Mouse (Mus musculus): Measurements from ENCODE around the gene Rsc1a1. TPM values are rescaled to one million over a fixed set of nuclear protein-coding genes. Genes with fewer than 3 reads are reported as not detected.

Rsc1a1 gene
- 1 to 10 TPM; 3.6 to 5.1 TPM for total RNA-seq (2021)
- long read RNA-seq, experiment 1, partial matches to known transcripts = 0 of 2 reads
- long read RNA-seq, experiment 1, other reads (novel, unspliced or antisense) = 0 of 2 reads
- long read RNA-seq, experiment 2 = 0 reads

DNA sequence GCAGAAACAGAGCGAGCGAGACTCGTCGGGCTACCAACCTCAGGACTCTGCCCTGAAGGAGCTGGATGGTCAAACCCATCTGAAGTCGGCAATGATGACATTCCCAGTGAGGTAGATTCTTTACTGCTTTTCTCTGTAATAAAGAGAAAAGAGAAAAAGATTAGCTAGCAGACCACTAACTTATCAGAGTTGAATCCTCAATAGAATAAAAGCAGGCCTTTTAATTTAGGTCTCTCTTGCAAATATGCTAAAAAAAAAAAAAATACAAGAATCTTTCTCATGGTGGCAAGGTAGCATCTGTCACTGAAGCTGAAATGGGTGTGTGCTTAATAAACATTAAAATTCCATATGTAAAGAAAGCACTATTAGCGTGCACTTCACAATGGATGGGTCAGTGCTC lies at the start of gene Rsc1a1:
Gene Rsc1a1, minus strand, starts transcription at position 101 of the 400 bp plus-strand sequence.
- no peak for DNase-seq (ENCODE audit: low spot score in 2 of 2)

DNA sequence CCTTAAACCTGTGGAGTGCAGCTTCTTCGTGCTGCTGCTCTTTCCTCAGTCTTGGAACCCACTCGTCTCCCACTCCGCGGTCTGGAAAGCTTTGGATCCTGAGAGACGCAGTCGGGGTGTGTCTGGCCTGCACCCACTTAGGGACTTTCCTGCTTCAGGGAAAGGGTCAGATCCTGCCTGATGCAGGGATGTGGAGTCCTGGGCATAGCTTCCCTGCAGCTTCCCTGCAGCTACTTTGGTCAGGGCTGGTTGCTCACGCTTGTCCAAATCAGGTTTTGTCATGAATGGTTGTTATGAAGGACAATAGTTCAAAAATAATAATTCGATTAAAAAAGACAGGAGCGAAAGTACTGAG lies 49.8 kb upstream of the Rsc1a1 start:
- DNase-seq (ENCODE audit: low spot score in 2 of 2) = no peak

DNA sequence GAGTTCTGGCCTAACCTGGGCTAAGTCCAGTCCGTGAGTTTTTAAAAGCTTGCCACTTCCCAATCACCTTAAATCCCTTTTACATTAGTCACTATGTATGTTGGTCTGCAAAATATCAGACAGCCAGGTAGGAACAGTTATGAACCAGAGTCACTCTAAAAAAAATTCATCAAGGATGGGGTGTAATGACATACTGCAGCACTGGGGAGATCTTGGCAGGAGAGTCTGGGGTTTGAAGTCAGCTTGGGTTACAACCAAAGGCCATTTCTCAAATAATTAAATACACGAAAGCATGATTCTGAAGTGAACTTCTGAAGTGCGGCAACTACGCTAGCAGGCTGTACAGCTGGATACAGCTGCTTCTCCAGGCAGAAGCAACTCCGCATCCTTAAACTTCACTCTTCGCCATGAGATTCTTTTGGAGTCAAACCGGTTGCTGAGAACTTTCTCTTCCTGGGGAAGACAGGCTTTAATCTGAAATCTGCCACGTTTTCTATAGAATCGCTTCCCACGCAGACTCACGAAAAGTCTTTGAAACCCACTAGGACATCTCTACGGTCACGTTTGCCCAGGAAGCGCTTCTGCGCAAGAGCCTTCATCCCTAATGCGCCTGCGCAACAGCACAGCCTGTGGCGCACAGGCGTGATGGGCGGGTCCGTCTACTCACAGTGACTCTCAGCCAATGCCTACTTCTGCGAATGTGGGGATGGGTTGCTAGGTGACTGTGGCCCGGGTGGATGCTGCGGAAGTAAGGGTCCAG lies 49.2 kb upstream of the Rsc1a1 start:
- DNase-seq (ENCODE audit: low spot score in 2 of 2) = peak; percentile 64 to 90

DNA sequence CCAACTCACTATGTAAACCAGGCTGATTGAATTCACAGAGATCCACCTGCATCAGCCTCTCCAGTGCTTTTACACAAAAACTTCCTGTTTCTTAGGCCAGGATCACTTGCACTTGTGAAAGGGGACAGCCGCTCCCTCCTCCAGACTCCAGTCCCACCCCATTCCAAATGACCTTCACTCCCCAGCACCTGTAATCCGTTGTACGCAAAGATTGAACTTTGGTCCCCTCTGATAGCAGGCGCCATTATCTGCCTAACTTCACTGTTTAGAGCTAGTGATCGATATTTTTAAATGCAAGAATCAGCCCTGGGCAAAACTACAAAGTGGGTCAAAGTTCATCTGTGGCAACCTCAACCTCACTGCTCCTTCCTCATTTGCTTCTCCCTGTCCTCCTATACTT lies 46.4 kb upstream of the Rsc1a1 start:
- DNase-seq (ENCODE audit: low spot score in 2 of 2) = no peak

DNA sequence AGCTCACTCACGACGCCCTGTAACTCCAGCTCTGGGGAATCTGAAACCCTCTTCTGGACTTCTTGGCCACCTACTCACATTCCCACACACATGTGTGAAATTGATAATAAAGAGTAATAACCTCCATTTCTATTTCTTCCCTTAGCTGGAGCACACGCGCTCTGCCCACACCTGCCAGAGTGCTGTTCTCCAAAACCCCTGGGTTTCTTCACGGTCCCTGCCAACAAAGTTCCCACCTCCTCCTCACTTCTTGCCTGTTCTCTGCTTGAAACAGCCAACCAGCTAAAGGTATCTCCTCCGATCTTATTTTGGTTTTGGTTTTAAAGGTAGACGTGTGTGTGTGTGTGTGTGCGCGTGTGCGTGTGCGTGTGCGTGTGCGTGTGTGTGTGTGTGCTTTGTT lies 45.0 kb upstream of the Rsc1a1 start:
- no peak for DNase-seq (ENCODE audit: low spot score in 2 of 2)

DNA sequence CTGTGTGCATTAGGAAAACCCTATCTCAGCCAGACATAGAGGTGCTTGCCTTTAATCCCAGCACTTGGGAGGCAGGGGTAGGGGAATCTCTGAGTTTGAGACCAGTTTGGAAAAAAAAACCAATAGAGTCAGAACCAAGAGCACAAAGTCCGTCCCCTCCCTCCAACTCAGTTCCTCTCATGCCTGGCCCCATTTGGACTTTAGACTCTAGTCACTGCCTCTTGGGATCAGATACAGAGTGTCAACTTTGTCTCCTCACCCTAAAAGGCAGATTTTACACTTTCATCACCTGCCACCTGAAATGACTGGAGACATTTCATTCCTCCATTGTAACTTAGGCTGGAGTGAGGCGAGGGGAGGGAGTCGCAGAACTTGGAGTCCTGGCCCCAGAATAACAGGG lies 43.9 kb upstream of the Rsc1a1 start:
- no peak for DNase-seq (ENCODE audit: low spot score in 2 of 2)

DNA sequence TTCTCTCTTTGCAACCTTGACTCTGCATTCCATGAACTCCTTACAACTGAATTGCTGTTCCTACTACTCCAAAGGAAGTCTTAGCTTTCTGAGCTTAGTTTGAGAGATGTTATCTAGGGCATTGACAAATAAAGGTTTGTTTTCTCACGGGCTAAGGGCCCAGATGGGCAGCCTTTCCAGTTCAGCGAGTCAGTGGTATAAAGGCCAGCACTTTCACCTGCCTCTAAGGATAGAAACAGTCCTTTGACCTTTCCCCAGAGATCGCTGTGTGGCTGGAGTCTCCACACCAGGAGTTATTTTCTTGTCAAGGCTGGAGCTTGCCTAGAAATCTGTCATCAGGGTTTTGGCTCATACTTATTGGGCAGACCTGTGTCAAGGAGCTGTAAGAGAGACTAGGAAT lies 40.3 kb upstream of the Rsc1a1 start:
- no peak for DNase-seq (ENCODE audit: low spot score in 2 of 2)

DNA sequence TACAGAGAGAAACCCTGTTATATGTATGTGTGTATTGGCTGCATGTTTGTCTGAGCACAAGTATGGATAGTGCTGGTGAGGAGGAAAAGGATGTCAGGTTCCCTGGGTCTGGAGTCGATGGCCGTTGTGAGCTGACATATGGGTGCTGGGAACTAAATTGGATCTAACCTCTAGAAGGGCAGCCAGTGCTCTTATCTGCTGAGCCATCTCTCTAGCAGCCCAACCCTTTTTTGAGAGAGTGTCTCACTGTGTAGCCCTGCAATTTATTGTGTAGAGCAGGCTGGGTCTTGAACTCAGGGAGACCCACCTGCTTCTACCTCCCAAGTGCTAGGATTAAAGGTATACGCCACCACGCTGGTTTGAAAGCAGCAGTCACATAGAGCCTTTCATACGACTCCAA lies 39.9 kb upstream of the Rsc1a1 start:
- no peak for DNase-seq (ENCODE audit: low spot score in 2 of 2)

DNA sequence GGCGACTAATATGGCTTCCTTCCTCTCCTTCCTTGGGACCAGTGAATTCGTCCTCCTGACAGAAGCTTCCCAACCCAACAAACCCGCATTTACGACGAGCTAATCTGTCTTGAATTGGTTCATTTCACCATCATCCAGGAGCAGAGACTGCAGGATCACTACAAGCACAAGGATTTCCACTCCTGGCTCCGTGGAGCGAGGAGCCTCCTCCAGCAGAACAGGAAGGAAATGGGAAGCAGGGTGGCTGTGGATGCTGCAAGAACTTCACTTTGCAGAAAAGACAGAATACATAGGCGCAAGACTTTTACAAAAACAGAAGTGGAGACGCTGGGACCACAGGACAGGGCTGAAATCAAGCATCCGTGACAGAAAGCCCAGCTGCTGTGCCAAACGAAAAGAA lies 39.2 kb upstream of the Rsc1a1 start:
- no peak for DNase-seq (ENCODE audit: low spot score in 2 of 2)

DNA sequence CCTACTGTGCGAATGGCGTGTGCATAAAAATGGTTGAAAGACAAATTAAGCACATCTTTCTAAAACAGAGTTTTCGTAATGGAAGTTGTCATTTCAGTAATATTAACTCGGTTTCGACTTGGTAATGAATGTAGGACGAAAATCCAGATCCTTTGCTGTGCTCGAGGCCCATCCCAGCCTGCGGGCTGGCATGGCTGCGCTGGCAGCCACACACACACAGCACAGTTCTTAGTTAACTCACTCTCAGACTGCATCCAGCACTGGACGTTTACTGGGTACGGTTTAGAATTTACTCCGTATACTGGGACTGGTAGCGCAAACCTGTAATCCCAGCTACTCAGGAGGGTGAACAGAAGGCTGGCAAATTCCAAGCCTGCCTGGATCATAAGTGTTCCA lies 38.3 kb upstream of the Rsc1a1 start:
- DNase-seq (ENCODE audit: low spot score in 2 of 2) = no peak

DNA sequence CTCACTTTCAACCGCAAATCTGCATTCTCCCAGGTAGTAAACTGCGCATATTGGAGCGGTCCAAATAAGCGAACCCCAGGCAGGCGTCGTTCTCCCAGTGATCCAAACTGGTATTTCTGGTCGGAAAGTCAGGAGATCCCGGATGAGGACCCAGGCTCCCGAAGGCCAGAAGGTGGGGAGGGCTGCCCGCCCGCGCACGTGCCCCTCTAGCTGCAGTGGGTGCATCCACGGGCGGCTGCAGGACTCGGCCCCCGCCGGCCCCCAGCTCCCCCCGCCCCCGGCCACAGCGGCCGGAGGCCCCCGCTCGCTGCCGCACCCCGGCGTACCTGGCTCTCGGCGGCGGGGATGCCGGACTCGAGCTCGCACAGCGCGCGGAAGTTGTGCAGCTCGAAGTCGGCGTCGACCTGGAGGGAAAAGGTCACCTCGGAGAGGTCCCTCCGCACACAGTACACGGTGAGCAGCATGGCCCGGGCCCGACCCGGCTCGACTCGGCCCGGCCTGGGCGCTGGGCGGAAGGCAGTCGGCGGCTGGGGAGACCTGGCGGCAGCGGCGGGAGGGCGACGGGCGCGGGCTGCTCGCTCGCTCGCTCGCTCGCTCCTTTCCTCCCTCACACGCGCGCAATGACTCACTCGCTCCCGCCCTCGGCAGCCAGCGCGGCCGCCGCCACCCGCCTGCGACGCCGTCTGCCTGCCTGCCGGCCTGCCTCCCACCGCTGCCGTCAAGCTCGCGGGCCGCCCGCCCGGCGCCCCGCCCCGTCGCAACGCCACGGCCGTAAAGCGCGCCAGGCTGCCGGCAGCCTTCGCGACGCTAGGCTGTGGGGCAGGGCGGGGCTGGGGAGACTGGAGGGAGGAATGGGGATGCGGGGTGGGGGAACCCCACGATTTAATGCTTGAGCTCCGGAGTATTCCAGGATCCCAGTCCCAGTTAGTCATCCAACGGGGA lies 37.6 kb upstream of the Rsc1a1 start, which contains the start of gene Ddi2:
Gene Ddi2, minus strand, starts transcription at position 689 of the 942 bp plus-strand sequence.
- DNase-seq (ENCODE audit: low spot score in 2 of 2) = peak; percentile 88 to 92

DNA sequence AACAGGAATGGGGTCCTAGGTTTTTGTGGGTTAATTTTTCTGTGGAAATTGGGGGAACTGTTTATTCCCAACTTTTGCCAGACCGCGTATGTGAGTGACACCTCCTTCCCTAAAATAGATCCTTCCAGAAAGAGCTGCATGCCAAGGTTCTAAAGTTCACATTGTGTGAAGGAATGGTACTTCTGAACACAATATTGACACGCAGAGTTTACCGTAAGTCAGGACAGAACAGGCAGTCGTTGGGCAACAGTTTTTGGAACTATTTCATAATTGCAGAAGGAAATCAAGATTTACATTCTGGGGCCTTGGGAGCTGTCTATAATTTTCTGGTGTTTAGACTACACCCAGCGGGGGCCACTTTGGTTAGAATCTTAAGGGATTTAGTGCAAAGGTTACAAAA lies 36.6 kb upstream of the Rsc1a1 start:
- no peak for DNase-seq (ENCODE audit: low spot score in 2 of 2)

DNA sequence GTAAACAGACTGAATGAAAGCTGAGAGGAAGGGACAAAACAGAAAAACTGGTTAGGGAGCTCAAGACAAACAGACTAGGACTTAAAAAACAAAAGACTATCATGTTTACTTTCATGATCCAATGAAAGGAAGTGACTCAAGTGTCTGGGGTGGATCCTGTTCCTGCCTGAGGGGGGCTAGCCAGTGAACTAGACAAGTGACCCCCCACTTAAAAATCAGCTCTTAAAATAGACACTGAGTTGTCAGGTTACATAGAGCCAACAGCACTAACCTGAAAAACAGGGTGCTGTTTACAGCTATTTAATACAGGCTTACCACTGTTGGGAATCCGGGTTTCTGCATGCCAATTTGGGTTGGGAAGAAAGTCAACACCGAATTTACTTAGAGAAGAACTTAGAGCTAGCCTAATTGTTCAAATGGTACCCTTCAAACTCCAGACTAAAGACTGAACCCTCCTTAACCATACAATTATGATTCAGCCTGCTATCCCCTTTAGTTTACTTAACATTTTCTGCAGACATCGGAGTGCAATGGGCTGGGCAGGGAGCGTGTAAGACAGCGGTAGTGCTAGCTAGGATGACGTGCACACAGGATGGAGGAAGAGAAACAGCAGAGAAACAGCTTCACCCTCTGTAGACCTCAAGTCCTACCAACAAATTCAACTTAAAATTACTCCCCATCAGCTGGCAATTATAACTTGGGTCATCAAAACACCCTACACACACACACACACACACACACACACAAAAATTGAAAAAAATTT lies 35.5 kb upstream of the Rsc1a1 start:
- no peak for DNase-seq (ENCODE audit: low spot score in 2 of 2)

DNA sequence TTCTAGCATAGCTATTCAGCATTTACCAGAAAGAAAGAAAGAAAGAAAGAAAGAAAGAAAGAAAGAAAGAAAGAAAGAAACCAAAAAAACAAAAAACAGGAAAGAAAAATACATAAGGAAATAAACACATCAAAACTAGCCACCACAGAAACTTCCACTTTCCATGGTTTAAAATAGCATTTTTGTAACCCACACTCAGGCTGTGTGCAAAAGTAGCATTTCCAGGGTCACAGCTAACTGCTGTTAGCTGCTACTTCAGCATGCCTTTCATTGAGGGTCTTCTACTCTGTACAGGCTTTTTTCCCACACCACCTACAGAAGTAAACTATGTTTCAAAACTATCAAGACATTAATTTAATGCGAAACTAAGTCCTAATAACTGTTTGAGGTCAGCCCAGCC lies 33.9 kb upstream of the Rsc1a1 start:
- DNase-seq (ENCODE audit: low spot score in 2 of 2) = no peak

DNA sequence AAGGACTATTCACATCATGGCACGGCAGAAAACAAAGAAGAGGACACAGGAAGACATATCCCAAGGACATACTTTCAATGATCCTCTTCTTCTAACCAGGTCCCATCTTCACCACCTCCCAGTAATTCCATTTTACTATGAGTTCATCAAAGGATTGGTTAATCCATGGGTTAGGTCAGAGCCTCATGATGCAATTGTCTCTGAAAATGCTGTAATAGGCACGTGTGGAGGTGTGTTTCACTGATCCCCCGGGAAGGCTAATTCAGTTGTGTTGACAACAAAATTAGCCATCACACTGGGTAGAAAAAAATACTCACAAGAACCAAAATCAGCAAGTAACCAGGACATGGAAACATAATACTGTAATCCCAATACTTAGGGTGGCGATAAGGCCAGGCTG lies 32.2 kb upstream of the Rsc1a1 start:
- no peak for DNase-seq (ENCODE audit: low spot score in 2 of 2)

DNA sequence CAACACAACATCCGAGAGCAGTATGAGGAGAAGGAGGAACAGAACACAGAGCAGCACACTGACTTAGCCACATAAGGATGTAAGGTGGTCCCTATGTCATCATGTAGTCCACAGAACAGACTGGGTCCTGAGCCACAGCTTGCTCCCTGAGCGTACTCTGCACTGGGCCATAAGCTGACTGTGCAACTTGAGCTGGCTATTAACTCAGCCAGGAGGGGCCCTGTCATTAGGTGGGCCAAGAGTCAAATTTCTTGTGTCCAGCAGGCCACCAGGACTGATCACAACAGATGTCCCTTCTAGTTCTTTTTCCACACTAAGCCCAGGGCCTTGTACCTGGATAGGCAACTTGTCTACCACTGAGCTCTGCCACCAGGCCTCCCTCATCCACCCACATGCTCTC lies 29.6 kb upstream of the Rsc1a1 start:
- no peak for DNase-seq (ENCODE audit: low spot score in 2 of 2)

DNA sequence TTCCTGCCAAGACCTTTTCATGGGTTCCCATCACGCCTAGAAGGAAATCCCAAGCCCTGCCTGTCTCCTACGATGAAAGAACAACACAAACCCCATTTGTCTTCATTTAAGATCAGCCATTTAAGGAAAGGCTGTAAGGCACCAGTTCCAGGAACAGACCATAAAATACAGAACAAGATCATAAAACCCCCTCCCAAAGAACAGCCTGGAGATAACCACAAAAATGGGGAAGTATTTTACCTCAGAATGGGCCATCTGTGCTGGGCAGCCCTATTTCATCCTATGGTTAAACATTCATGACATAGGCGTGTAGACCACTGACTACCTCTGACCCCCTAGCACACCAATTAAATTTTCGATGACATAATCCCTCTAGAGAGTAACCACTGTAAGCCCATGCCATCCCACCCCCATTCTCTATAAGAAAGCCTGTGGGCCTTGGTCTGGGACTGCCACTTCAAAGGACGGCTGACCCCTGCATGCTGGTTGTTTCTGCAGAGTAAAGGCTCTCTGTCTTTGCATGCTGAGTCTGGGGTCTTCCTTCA lies 28.3 kb upstream of the Rsc1a1 start:
- no peak for DNase-seq (ENCODE audit: low spot score in 2 of 2)

DNA sequence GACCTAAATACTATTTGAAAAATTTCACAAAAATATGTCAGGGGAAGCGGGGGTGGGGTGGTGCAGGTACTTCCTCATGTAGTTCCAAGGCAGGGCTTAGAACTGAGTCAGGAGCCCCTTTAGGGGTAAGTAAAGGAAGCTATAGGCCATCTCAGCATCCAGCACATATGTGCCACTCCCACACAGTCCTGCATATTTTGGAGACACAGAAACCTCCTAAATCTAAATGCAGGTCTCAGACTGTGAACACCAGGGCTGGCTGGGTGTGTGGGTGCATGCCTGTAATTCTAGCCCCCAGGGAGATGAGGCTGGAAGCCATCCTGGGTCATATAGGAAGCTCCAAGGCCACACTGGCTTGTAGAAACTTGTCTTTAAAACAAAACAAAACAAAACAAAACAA lies 25.9 kb upstream of the Rsc1a1 start:
- DNase-seq (ENCODE audit: low spot score in 2 of 2) = no peak

DNA sequence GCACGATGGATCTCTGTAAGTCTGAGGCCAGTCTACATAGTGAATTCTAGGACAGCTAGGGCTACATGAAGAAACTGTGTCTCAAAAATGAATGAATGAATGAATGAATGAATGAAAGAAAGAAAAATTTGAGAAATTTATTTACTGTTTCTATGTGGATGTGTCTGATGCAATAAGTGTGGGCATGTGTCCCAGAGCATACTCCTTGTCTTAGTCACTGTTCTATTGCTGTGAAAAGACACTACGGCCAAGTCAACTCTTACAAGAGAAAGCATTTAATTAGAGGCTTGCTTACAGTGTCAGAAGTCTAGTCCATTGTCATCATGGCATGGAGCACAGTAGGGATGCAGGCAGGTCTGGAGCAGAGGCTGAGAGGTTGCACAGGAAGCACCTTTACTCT lies 23.6 kb upstream of the Rsc1a1 start:
- DNase-seq (ENCODE audit: low spot score in 2 of 2) = no peak

DNA sequence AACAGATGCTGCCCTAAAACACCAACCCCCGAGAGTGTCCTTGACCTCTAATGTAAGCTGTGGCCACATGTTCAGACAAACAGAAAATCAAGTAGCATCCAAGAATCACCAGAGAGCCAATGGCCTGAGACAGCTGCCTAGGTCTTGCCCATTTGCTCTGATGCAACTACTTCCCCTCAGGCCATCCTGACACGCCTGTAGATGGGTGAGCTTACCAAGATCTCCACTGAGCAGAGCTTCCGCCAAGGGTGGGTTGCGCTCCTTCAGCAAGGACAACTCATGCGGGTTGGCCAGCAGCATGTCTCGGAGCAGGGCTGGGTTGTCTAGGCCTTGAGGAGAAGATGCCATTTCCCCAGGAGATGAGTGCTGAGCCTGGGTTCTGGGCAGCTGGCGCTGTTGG lies 22.6 kb upstream of the Rsc1a1 start:
- no peak for DNase-seq (ENCODE audit: low spot score in 2 of 2)

DNA sequence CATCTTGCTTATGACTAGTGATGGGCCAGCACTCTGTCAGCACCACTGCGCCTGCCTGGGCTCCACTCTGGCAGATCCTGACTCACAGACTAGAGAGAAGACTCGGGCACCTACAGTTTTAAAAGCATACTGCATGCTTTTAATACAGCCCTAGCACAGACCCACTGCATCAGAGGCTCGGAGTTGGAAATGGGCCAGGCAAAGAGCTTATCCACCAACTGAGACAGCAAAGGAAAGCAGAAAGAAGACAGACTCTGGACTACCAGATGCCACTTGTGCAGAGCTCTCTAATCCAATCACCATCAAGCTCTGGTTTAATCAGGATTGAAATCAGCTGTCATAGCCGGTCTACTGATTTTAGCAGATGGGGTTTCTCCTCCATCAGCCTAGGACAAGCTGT lies 19.9 kb upstream of the Rsc1a1 start:
- no peak for DNase-seq (ENCODE audit: low spot score in 2 of 2)

Measured in gastrocnemius, postnatal 4 days (tissue).